Mouse (Mus musculus): ENCODE results near the gene Smdt1. TPM values are rescaled to one million over a fixed set of nuclear protein-coding genes. Genes with fewer than 3 reads are reported as not detected.

The Smdt1 gene
- polyA plus RNA-seq, 1 experiment from 2014 or later: 202 TPM

GRCm38 (mm10) chr15:82325382-82325781 lies 13.4 kb upstream of the Smdt1 start:
- Histone ChIP-seq H3K27me3 (no peaks in the 10 kb centered on the region), H3K9ac (no peak overlapping the region), H3K4me2 (no peak overlapping the region), H3K4me1 (replicated peaks) (peaks cover 14% of the 10 kb centered on the region), H3K27ac (no peak overlapping the region), H3K9me3 (replicated peaks) (peaks cover 4% of the 10 kb centered on the region; the same call in 1 of the 2 replicates), H3K4me3 (replicated peaks) (no peak overlapping the region), H3K36me3 (peaks cover 18% of the 10 kb centered on the region)
- DNase-seq: no peak
- WGBS (ENCODE audit: insufficient replicate concordance): 59% methylated on average over 2 of the region's 2 CpGs
- no peak for ATAC-seq (ENCODE audit: low read depth)

- H3K4me1 ChIP-seq (replicated peaks): peaks cover 38% of the 10 kb centered on the region
- ATAC-seq (ENCODE audit: low read depth): no peak
- H3K4me2 ChIP-seq: no peak overlapping the region
- no peaks in the 10 kb centered on the region for H3K9me3 ChIP-seq (replicated peaks)
- H3K9ac ChIP-seq: 0 out of 2 replicates have a peak overlapping the region, but pooled peaks have one; percentile 6
- no peak overlapping the region for H3K27ac ChIP-seq
- peaks cover 62% of the 10 kb centered on the region for H3K36me3 ChIP-seq
- H3K4me3 ChIP-seq (replicated peaks): no peak overlapping the region
- no peaks in the 10 kb centered on the region for H3K27me3 ChIP-seq
- no peak for DNase-seq
- WGBS (ENCODE audit: insufficient replicate concordance): 95% methylated on average over 4 of the region's 4 CpGs
These were observed 3.6 kb upstream of the Smdt1 start for GRCm38 (mm10) chr15:82335194-82335593.

GRCm38 (mm10) chr15:82336629-82337028 lies 2.1 kb upstream of the Smdt1 start:
- no peak for DNase-seq
- Histone ChIP-seq H3K9ac (peak overlapping the region; percentile 82; the same call in 1 of the 2 replicates), H3K36me3 (peaks cover 48% of the 10 kb centered on the region), H3K9me3 (replicated peaks) (no peaks in the 10 kb centered on the region), H3K27ac (peak overlapping the region; percentile 51), H3K27me3 (no peaks in the 10 kb centered on the region), H3K4me1 (replicated peaks) (peaks cover 44% of the 10 kb centered on the region), H3K4me3 (replicated peaks) (peak overlapping the region; percentile 71), H3K4me2 (peak overlapping the region; percentile 97)
- 91% methylated on average over 12 of the region's 12 CpGs for WGBS (ENCODE audit: insufficient replicate concordance)
- ATAC-seq (ENCODE audit: low read depth): no peak

- Histone ChIP-seq H3K36me3 (peaks cover 37% of the 10 kb centered on the region), H3K9ac (peak overlapping the region; percentile 82), H3K27ac (peak overlapping the region; percentile 83), H3K4me1 (replicated peaks) (peaks cover 56% of the 10 kb centered on the region), H3K9me3 (replicated peaks) (no peaks in the 10 kb centered on the region), H3K4me3 (replicated peaks) (peak overlapping the region; percentile 71), H3K4me2 (peak overlapping the region; percentile 97), H3K27me3 (no peaks in the 10 kb centered on the region)
- 11% methylated on average over 4 of the region's 4 CpGs for WGBS (ENCODE audit: insufficient replicate concordance)
- ATAC-seq (ENCODE audit: low read depth): no peak
- no peak for DNase-seq
These were observed 884 bp upstream of the Smdt1 start for GRCm38 (mm10) chr15:82337875-82338274.

GRCm38 (mm10) chr15:82339150-82339549 lies 391 bp downstream of the Smdt1 start:
- 37% methylated on average over 10 of the region's 10 CpGs for WGBS (ENCODE audit: insufficient replicate concordance)
- Histone ChIP-seq H3K36me3 (peaks cover 42% of the 10 kb centered on the region), H3K9ac (peak overlapping the region; percentile 97), H3K27ac (peak overlapping the region; percentile 100), H3K27me3 (no peaks in the 10 kb centered on the region), H3K4me1 (replicated peaks) (peaks cover 69% of the 10 kb centered on the region), H3K4me2 (peak overlapping the region; percentile 97), H3K9me3 (replicated peaks) (no peaks in the 10 kb centered on the region), H3K4me3 (replicated peaks) (peak overlapping the region; percentile 71)
- ATAC-seq (ENCODE audit: low read depth): no peak
- no peak for DNase-seq

GRCm38 (mm10) chr15:82339634-82340254 lies 985 bp downstream of the Smdt1 start:
- no peak for ATAC-seq (ENCODE audit: low read depth)
- peaks cover 75% of the 10 kb centered on the region for H3K4me1 ChIP-seq (replicated peaks)
- peak overlapping the region; percentile 97 for H3K9ac ChIP-seq
- WGBS (ENCODE audit: insufficient replicate concordance): 37% methylated on average over 8 of the region's 8 CpGs
- H3K4me2 ChIP-seq: peak overlapping the region; percentile 97
- H3K36me3 ChIP-seq: peaks cover 42% of the 10 kb centered on the region
- H3K27ac ChIP-seq: peak overlapping the region; percentile 100
- DNase-seq: no peak
- no peaks in the 10 kb centered on the region for H3K27me3 ChIP-seq
- peak overlapping the region; percentile 83 for H3K4me3 ChIP-seq (replicated peaks)
- no peaks in the 10 kb centered on the region for H3K9me3 ChIP-seq (replicated peaks)

- H3K4me2 ChIP-seq: peak overlapping the region; percentile 97
- 12% methylated on average over 21 of the region's 21 CpGs for WGBS (ENCODE audit: insufficient replicate concordance)
- H3K4me3 ChIP-seq (replicated peaks): peak overlapping the region; percentile 83
- peak overlapping the region; percentile 97 for H3K9ac ChIP-seq
- H3K9me3 ChIP-seq (replicated peaks): no peaks in the 10 kb centered on the region
- 0 out of 2 replicates have a peak, but pooled peaks have one; percentile 12 for ATAC-seq (ENCODE audit: low read depth)
- DNase-seq: peak; percentile 66
- H3K27me3 ChIP-seq: no peaks in the 10 kb centered on the region
- peaks cover 83% of the 10 kb centered on the region for H3K4me1 ChIP-seq (replicated peaks)
- peaks cover 42% of the 10 kb centered on the region for H3K36me3 ChIP-seq
- peak overlapping the region; percentile 100 for H3K27ac ChIP-seq
These were observed 1.8 kb downstream of the Smdt1 start for GRCm38 (mm10) chr15:82340414-82341035.

- peaks cover 83% of the 10 kb centered on the region for H3K4me1 ChIP-seq (replicated peaks)
- WGBS (ENCODE audit: insufficient replicate concordance): under 1% methylated on average over 37 of the region's 40 CpGs
These were observed 2.3 kb downstream of the Smdt1 start for GRCm38 (mm10) chr15:82341036-82341501.

GRCm38 (mm10) chr15:82341675-82342542 lies 3.1 kb downstream of the Smdt1 start:
- Histone ChIP-seq H3K36me3 (peaks cover 28% of the 10 kb centered on the region), H3K9me3 (replicated peaks) (no peaks in the 10 kb centered on the region), H3K4me2 (peak overlapping the region; percentile 97), H3K4me1 (replicated peaks) (peaks cover 82% of the 10 kb centered on the region), H3K27me3 (no peaks in the 10 kb centered on the region), H3K27ac (peak overlapping the region; percentile 100), H3K4me3 (replicated peaks) (peak overlapping the region; percentile 83), H3K9ac (peak overlapping the region; percentile 97)
- DNase-seq (peak; percentile 90), ATAC-seq (ENCODE audit: low read depth) (peak; percentile 67)
- WGBS (ENCODE audit: insufficient replicate concordance): 7% methylated on average over 15 of the region's 15 CpGs

More at GRCm38 (mm10) chr15:82341036-82341501, 2.3 kb downstream of the Smdt1 start:
- Histone ChIP-seq H3K27me3 (no peaks in the 10 kb centered on the region), H3K9ac (peak overlapping the region; percentile 97), H3K9me3 (replicated peaks) (no peaks in the 10 kb centered on the region), H3K4me3 (replicated peaks) (peak overlapping the region; percentile 83), H3K4me2 (peak overlapping the region; percentile 97), H3K27ac (peak overlapping the region; percentile 100), H3K36me3 (peaks cover 36% of the 10 kb centered on the region)
- DNase-seq: peak; percentile 85
- ATAC-seq (ENCODE audit: low read depth): peak; percentile 43

GRCm38 (mm10) chr15:82342543-82342935 lies 3.8 kb downstream of the Smdt1 start:
- no peaks in the 10 kb centered on the region for H3K9me3 ChIP-seq (replicated peaks)
- peak overlapping the region; percentile 97 for H3K4me2 ChIP-seq
- no peaks in the 10 kb centered on the region for H3K27me3 ChIP-seq
- no peak for ATAC-seq (ENCODE audit: low read depth)
- H3K4me3 ChIP-seq (replicated peaks): peak overlapping the region; percentile 83
- peak overlapping the region; percentile 97 for H3K9ac ChIP-seq
- no peak for DNase-seq
- 32% methylated on average over 5 of the region's 5 CpGs for WGBS (ENCODE audit: insufficient replicate concordance)
- peak overlapping the region; percentile 100 for H3K27ac ChIP-seq
- H3K36me3 ChIP-seq: peaks cover 31% of the 10 kb centered on the region
- peaks cover 82% of the 10 kb centered on the region for H3K4me1 ChIP-seq (replicated peaks)
